8 mouse cellular contexts compared by ENCODE assay signal in genomic region chr2:109958692-109959406, GRCm38 (mm10). TPM values are rescaled to one million over a fixed set of nuclear protein-coding genes. Genes with fewer than 3 reads are reported as not detected.
DNase-seq lines count a peak whose midpoint lies in the region; ATAC-seq and TF ChIP-seq lines count a peak whose summit lies in the region.
"Had no signal": no experiment of that assay in that cellular context is flagged by ENCODE, and none has a peak within 500 bp of the region (broad histone marks: within the 10 kb centered on the region; RNA-seq: fewer than 3 reads in every experiment).

No protein-coding gene starts in this region.

- no peaks in the 10 kb centered on the region for H3K27me3 ChIP-seq in kidney, adult 2 months (replicated peaks; ENCODE audit: control insufficient read depth, insufficient read depth, low read length)
- H3K27me3 ChIP-seq in intestine, embryonic 15.5 days (replicated peaks) = no peaks in the 10 kb centered on the region
- H3K27me3 ChIP-seq: midbrain, embryonic 13.5 days had no signal

- intact Hi-C loops in left cerebral cortex, postnatal 4 days (cut with DNase I) = no loop called here

- no peak overlapping the region for H3K9ac ChIP-seq in intestine, embryonic 15.5 days
- H3K9ac ChIP-seq: midbrain, embryonic 13.5 days had no signal

- peak; percentile 24 for DNase-seq in kidney, adult 2 months
- DNase-seq in kidney, postnatal 10 days = no peak
- DNase-seq in A20 (ENCODE audit: low read depth, low spot score) (peak; percentile 9), NIH3T3 (ENCODE audit: low read depth) (peak; percentile 80)
- no peak for DNase-seq in left cerebral cortex, postnatal 4 days
- no peak for DNase-seq in frontal cortex, postnatal 25 days (ENCODE audit: low spot score in 2 of 2)

- 34% methylated on average over 4 of the region's 4 CpGs for WGBS in kidney, adult 2 months
- WGBS in intestine, embryonic 15.5 days = 51% methylated on average over 4 of the region's 4 CpGs

- no peak for TF ChIP-seq CTCF in kidney, adult 2 months (conservative IDR thresholded peaks at IDR 0.05; ENCODE audit: insufficient read depth, insufficient read length, low read depth, low read length)

- H3K36me3 ChIP-seq in kidney, adult 2 months (ENCODE audit: control insufficient read depth, insufficient read depth, low read length) = no peaks in the 10 kb centered on the region; the same call in 1 of the 2 replicates
- H3K36me3 ChIP-seq in intestine, embryonic 15.5 days = no peaks in the 10 kb centered on the region
- H3K36me3 ChIP-seq: midbrain, embryonic 13.5 days had no signal

- TF ChIP-seq POLR2A in kidney, adult 2 months (IDR thresholded peaks at IDR 0.05; ENCODE audit: low read depth, low read length) = no peak

- H3K4me2 ChIP-seq in intestine, embryonic 15.5 days (replicated peaks) = peak overlapping the region; percentile 15; the same call in 1 of the 2 replicates

- no peak overlapping the region for H3K4me3 ChIP-seq in kidney, adult 2 months (ENCODE audit: insufficient read depth, low read depth, low read length)
- no peak overlapping the region for H3K4me3 ChIP-seq in intestine, embryonic 15.5 days (replicated peaks)
- H3K4me3 ChIP-seq: midbrain, embryonic 13.5 days had no signal

- H3K27ac ChIP-seq in kidney, adult 2 months (ENCODE audit: insufficient read depth, low read depth, low read length) = no peak overlapping the region
- no peak overlapping the region for H3K27ac ChIP-seq in intestine, embryonic 15.5 days

- H3K4me1 ChIP-seq in kidney, adult 2 months (ENCODE audit: control insufficient read depth, insufficient read depth, low read length) = peaks cover 45% of the 10 kb centered on the region
- peaks cover 23% of the 10 kb centered on the region for H3K4me1 ChIP-seq in intestine, embryonic 15.5 days (replicated peaks)

- no peaks in the 10 kb centered on the region for H3K9me3 ChIP-seq in intestine, embryonic 15.5 days
- H3K9me3 ChIP-seq: midbrain, embryonic 13.5 days had no signal

- peak; percentile 44 for ATAC-seq in intestine, embryonic 15.5 days

RNA-seq across cellular contexts. Expression of gene Lgr4, which starts 41.4 kb away (rescaled TPM):
- 106 and 131 TPM in 2 replicates for polyA plus RNA-seq in kidney, adult 2 months (2012; rRNA removed)
- 27.6 and 29.4 TPM in 2 replicates for polyA plus RNA-seq in intestine, embryonic 15.5 days (2015; fragmentation: Nextera tagmentation; extraction: Ambion mirVana)
- total RNA-seq in left cerebral cortex, postnatal 4 days (2021) = 10 to 100 TPM; 17.1 to 20.1 TPM

RNA-seq across cellular contexts. Expression of gene Ccdc34, which starts 58.8 kb away (rescaled TPM):
- polyA plus RNA-seq in kidney, adult 2 months (2012; rRNA removed) = 4.2 and 4.6 TPM in 2 replicates
- 45.8 and 51.1 TPM in 2 replicates for polyA plus RNA-seq in intestine, embryonic 15.5 days (2015; fragmentation: Nextera tagmentation; extraction: Ambion mirVana)
- total RNA-seq in left cerebral cortex, postnatal 4 days (2021) = 10 to 100 TPM; 29.4 to 32.5 TPM

Comparison
In these comparisons a context has a peak if more than half of its experiments do, and no peak if none do; other contexts are left out.
1. DNase-seq: peak in kidney, adult 2 months (single experiment), A20 (single experiment) and NIH3T3 (single experiment); none in kidney, postnatal 10 days (single experiment), left cerebral cortex, postnatal 4 days (single experiment) and frontal cortex, postnatal 25 days (0 of 2).